Mouse (Mus musculus) bone marrow macrophage, adult 2 months (primary cell): ENCODE data around the gene Asic2.

Experiments
- CTCF ChIP-seq: IDR thresholded peaks from 2 replicates; pipeline ENCODE4 v1.5.1; 2012; ENCODE audit warnings: low read depth, mild to moderate bottlenecking, low read length, moderate library complexity
- POLR2A ChIP-seq: IDR thresholded peaks from 2 replicates; pipeline ENCODE4 v1.6.1; 2012; ENCODE audit warnings: mild to moderate bottlenecking, low read depth, low read length, borderline replicate concordance

- TF ChIP-seq CTCF = no peak
- no peak for TF ChIP-seq POLR2A
These were observed 188.4 kb downstream of the Asic2 start for GRCm38 (mm10) chr11:81779881-81780280.
